Mouse (Mus musculus) bone marrow, adult 2 months (tissue): Measurements from ENCODE around the gene Dock6. TPM values are rescaled to one million over a fixed set of nuclear protein-coding genes. Genes with fewer than 3 reads are reported as not detected.
A peak's percentile ranks its signal among the peaks of the same experiment; 100 is the strongest.

Experiments
- H3K27ac ChIP-seq: fragments of 200-500 bp; 2 replicates; pipeline ENCODE4 v1.5.1; 2012; ENCODE audit warnings: low read depth, mild to moderate bottlenecking, control low read depth, inconsistent platforms, low read length; ENCODE audit not compliant: control insufficient read depth, poor library complexity, insufficient read depth
- H3K4me1 ChIP-seq: fragments of 200-500 bp; 2 replicates; pipeline ENCODE4 v1.6.1; 2011; ENCODE audit warnings: low read length; ENCODE audit not compliant: control insufficient read depth, insufficient read depth
- H3K4me3 ChIP-seq: fragments of 200-500 bp; replicated peaks from 2 replicates; pipeline ENCODE3; 2011; ENCODE audit warnings: mild to moderate bottlenecking, low read depth, low read length, control low read depth; ENCODE audit not compliant: control insufficient read depth
- CTCF ChIP-seq: fragments of 200-500 bp; IDR thresholded peaks from 2 replicates; pipeline ENCODE4 v1.5.1; 2011; ENCODE audit warnings: low read length, control low read depth; ENCODE audit not compliant: control insufficient read depth, insufficient read depth
- POLR2A ChIP-seq: fragments of 200-500 bp; IDR thresholded peaks from 2 replicates; pipeline ENCODE4 v1.6.1; 2011; ENCODE audit warnings: low read depth, mild to moderate bottlenecking, control low read depth, low read length, borderline replicate concordance; ENCODE audit not compliant: control insufficient read depth
- WGBS: fragments of 180-500 bp; shearing (Covaris S2); methylation state at CpG from one replicate; pipeline ENCODE4 v1.1.7; 2018; 5-methylcytosine and 5-hydroxymethylcytosine counted together
- polyA plus RNA-seq: library from polyadenylated mRNA; stranded (reverse); fragments of >200 nt; gene quantifications from 2 replicates; pipeline ENCODE4 v1.2.4, GENCODE M21; 2011; ENCODE audit warnings: low replicate concordance; ENCODE audit not compliant: missing spikeins, insufficient read depth, insufficient read length

Dock6 gene
- polyA plus RNA-seq, 1 experiment = 7.2 TPM

- WGBS = under 1% methylated on average over 54 of the region's 54 CpGs
- Histone ChIP-seq H3K4me1 (peaks cover 5% of the 10 kb centered on the region; the same call in 1 of the 2 replicates), H3K27ac (peak within 1 kb of the TSS; percentile 68), H3K4me3 (peak within 1 kb of the TSS; percentile 93)
- TF ChIP-seq POLR2A (peak; percentile 87), CTCF (no peak)
These were observed 92.0 kb downstream of the Dock6 start, which contains the start of gene Spc24 for GRCm38 (mm10) chr9:21760155-21761088. Gene Spc24 (minus strand): TSS chr9:21760303.

GRCm38 (mm10) chr9:21759718-21760117, 92.7 kb downstream of the Dock6 start:
- TF ChIP-seq POLR2A (no peak), CTCF (no peak)
- H3K27ac ChIP-seq = peak overlapping the region; percentile 68

GRCm38 (mm10) chr9:21758576-21759529, 93.6 kb downstream of the Dock6 start:
- H3K4me3 ChIP-seq = peak overlapping the region; percentile 93
- H3K27ac ChIP-seq = no peak overlapping the region
- TF ChIP-seq POLR2A = no peak
- TF ChIP-seq CTCF = no peak
- H3K4me1 ChIP-seq = peaks cover 3% of the 10 kb centered on the region; the same call in 1 of the 2 replicates
- WGBS = 70% methylated on average over 14 of the region's 14 CpGs

More at GRCm38 (mm10) chr9:21759718-21760117, 92.7 kb downstream of the Dock6 start:
- Histone ChIP-seq H3K4me1 (peaks cover 5% of the 10 kb centered on the region; the same call in 1 of the 2 replicates), H3K4me3 (peak overlapping the region; percentile 93)
- WGBS = under 1% methylated on average over 20 of the region's 20 CpGs

- Histone ChIP-seq H3K4me3 (no peak overlapping the region), H3K4me1 (peaks cover 1% of the 10 kb centered on the region; the same call in 1 of the 2 replicates), H3K27ac (no peak overlapping the region)
- TF ChIP-seq CTCF = no peak
- TF ChIP-seq POLR2A = no peak
- 83% methylated on average over 13 of the region's 13 CpGs for WGBS
These were observed 97.7 kb downstream of the Dock6 start for GRCm38 (mm10) chr9:21754516-21755321.

GRCm38 (mm10) chr9:21754003-21754402, 98.4 kb downstream of the Dock6 start:
- Histone ChIP-seq H3K4me3 (no peak overlapping the region), H3K27ac (no peak overlapping the region), H3K4me1 (peaks cover 1% of the 10 kb centered on the region; the same call in 1 of the 2 replicates)
- WGBS = 79% methylated on average over 2 of the region's 2 CpGs
- TF ChIP-seq POLR2A = no peak
- TF ChIP-seq CTCF = no peak

- H3K4me3 ChIP-seq = no peak overlapping the region
- H3K4me1 ChIP-seq = no peaks in the 10 kb centered on the region; the same call in 1 of the 2 replicates
- H3K27ac ChIP-seq = no peak overlapping the region
- 80% methylated on average over 10 of the region's 10 CpGs for WGBS
- TF ChIP-seq CTCF = no peak
- no peak for TF ChIP-seq POLR2A
These were observed 100.1 kb downstream of the Dock6 start for GRCm38 (mm10) chr9:21752252-21752792.

- Histone ChIP-seq H3K4me1 (no peaks in the 10 kb centered on the region; the same call in 1 of the 2 replicates), H3K4me3 (no peak overlapping the region), H3K27ac (no peak overlapping the region)
- WGBS = 56% methylated on average over 6 of the region's 6 CpGs
- peak; percentile 8; the same call in 1 of the 2 replicates for TF ChIP-seq CTCF
- TF ChIP-seq POLR2A = no peak
These were observed 101.1 kb downstream of the Dock6 start for GRCm38 (mm10) chr9:21751347-21751746.
